Mouse (Mus musculus): ENCODE results near the gene Gna12. TPM values are rescaled to one million over a fixed set of nuclear protein-coding genes. Genes with fewer than 3 reads are reported as not detected.

Gna12 gene
- total and polyA plus RNA-seq, 3 experiments, result 117 to 136 (median 118) TPM

DNA sequence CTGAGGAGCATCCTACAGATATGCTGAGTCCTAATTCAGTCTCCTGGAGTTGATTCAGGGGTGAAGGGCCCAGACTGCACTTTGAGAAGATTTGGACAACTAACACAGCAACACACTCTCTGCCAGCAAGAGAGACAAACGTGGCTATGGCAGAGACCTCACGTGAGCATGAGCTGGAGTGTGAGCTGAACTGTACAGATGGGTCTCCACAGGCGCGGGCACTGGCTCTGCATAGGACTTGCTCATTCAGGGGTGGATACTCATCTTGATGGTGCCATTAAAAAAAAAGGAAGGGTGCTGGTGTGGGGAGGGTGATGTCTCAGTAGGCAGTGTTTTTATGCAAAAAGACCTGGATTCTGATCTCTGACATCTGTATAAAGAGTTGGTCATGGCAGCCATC, 55.1 kb downstream of the Gna12 start:
- no peak for TF ChIP-seq CTCF (IDR thresholded peaks at IDR 0.05)
- TF ChIP-seq POLR2A (IDR thresholded peaks at IDR 0.05; ENCODE audit: insufficient read depth, low read depth, low read length), result no peak
- no peak for TF ChIP-seq EP300 (IDR thresholded peaks at IDR 0.05; ENCODE audit: insufficient read depth, low read depth, low read length)
- Histone ChIP-seq H3K9ac (ENCODE audit: low read depth, low read length) (no peak overlapping the region), H3K4me1 (ENCODE audit: control insufficient read depth, insufficient read depth, low read length) (peaks cover 17% of the 10 kb centered on the region), H3K79me2 (replicated peaks; ENCODE audit: control insufficient read depth, insufficient read depth, low read length) (peaks cover 3% of the 10 kb centered on the region; the same call in 1 of the 2 replicates), H3K4me3 (no peak overlapping the region), H3K27me3 (ENCODE audit: control insufficient read depth, insufficient read depth, low read length) (no peaks in the 10 kb centered on the region), H3K27ac (no peak overlapping the region), H3K36me3 (ENCODE audit: control insufficient read depth, insufficient read depth, low read length) (peaks cover 8% of the 10 kb centered on the region)
- intact Hi-C loops (cut with DNase I), result no loop called here
- DNase-seq, result no peak
- WGBS, result 88% methylated on average over 4 of the region's 4 CpGs

DNA sequence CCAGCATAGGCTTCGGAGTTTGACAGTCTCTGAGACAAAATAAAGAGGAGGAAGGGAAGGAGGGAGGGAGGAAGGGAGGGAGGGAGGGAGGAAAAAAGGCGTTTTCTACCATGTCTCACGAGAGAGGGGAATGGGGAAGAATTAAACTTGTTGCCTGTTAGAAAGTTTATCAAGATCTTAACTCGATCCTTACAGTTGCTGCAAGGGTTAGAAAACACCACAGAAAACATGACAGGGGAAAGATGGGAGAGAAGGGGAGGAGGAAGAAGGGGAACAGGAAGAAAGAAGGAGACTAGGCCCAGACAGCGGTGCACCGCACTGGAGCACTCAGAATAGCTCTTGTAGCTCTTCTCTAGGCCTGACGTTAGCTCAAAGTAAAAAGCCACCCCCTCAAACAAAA, 58.1 kb downstream of the Gna12 start:
- no peaks in the 10 kb centered on the region for H3K27me3 ChIP-seq (ENCODE audit: control insufficient read depth, insufficient read depth, low read length)
- H3K79me2 ChIP-seq (replicated peaks; ENCODE audit: control insufficient read depth, insufficient read depth, low read length), result peaks cover 3% of the 10 kb centered on the region; the same call in 1 of the 2 replicates
- H3K27ac ChIP-seq, result peak overlapping the region; percentile 43
- DNase-seq, result no peak
- TF ChIP-seq EP300 (IDR thresholded peaks at IDR 0.05; ENCODE audit: insufficient read depth, low read depth, low read length) (no peak), CTCF (IDR thresholded peaks at IDR 0.05) (no peak), POLR2A (IDR thresholded peaks at IDR 0.05; ENCODE audit: insufficient read depth, low read depth, low read length) (no peak)
- no peak overlapping the region for H3K4me3 ChIP-seq
- peaks cover 28% of the 10 kb centered on the region for H3K4me1 ChIP-seq (ENCODE audit: control insufficient read depth, insufficient read depth, low read length)
- intact Hi-C loops (cut with DNase I), result loop anchor here (5.0 kb wide), 1 partner anchor 40 kb away; no protein-coding TSS in a partner anchor
- 35% methylated on average over 7 of the region's 7 CpGs for WGBS
- H3K9ac ChIP-seq (ENCODE audit: low read depth, low read length), result no peak overlapping the region
- H3K36me3 ChIP-seq (ENCODE audit: control insufficient read depth, insufficient read depth, low read length), result peaks cover 8% of the 10 kb centered on the region

DNA sequence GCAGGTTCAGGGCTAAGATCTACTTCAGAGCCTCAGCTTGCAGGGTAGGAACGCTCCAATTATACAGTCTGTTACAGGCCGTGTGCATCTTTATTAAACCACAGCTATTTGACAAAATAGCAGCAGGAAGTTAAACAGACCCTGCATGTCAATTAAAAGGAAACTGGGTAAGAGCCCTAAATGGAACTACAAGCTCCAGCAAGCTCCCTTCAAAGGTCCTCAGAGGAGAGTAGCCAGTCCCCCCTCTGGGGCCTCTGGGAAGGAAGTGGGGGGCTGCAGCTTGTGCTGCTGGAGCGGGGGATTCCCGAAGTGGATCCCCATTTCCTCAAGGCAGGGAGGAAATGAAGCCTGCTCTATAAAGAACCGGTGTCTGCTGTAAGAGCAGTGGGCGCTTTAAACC, 58.6 kb downstream of the Gna12 start:
- WGBS, result 32% methylated on average over 6 of the region's 6 CpGs
- H3K79me2 ChIP-seq (replicated peaks; ENCODE audit: control insufficient read depth, insufficient read depth, low read length), result peaks cover 2% of the 10 kb centered on the region; the same call in 1 of the 2 replicates
- H3K27ac ChIP-seq, result peak overlapping the region; percentile 26
- TF ChIP-seq CTCF (IDR thresholded peaks at IDR 0.05) (no peak), POLR2A (IDR thresholded peaks at IDR 0.05; ENCODE audit: insufficient read depth, low read depth, low read length) (no peak), EP300 (IDR thresholded peaks at IDR 0.05; ENCODE audit: insufficient read depth, low read depth, low read length) (no peak)
- peaks cover 8% of the 10 kb centered on the region for H3K36me3 ChIP-seq (ENCODE audit: control insufficient read depth, insufficient read depth, low read length)
- no peaks in the 10 kb centered on the region for H3K27me3 ChIP-seq (ENCODE audit: control insufficient read depth, insufficient read depth, low read length)
- intact Hi-C loops (cut with DNase I), result loop anchor here (5.0 kb wide), 1 partner anchor 41 kb away; no protein-coding TSS in a partner anchor
- H3K4me3 ChIP-seq, result no peak overlapping the region
- H3K9ac ChIP-seq (ENCODE audit: low read depth, low read length), result no peak overlapping the region
- DNase-seq, result no peak
- H3K4me1 ChIP-seq (ENCODE audit: control insufficient read depth, insufficient read depth, low read length), result peaks cover 27% of the 10 kb centered on the region

DNA sequence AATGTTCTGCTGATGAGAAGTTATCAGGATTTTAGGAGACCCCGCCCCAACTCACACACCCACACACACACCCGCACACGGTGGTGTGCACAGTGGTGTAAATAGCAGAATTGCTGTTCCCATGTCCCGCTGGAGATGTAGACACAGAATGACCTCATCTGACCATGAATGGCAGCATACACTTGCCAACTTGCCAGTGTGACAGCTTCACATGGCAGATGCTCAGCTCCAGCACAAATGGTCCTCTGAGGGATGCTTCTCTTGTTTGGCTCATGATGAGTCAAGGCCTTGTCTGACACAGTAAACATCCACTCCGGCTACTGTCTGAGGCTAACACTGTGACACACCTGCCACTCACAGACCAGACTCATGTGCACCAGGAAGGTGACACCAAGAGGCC, 61.9 kb downstream of the Gna12 start:
- DNase-seq, result no peak
- peaks cover 3% of the 10 kb centered on the region; the same call in 1 of the 2 replicates for H3K36me3 ChIP-seq (ENCODE audit: control insufficient read depth, insufficient read depth, low read length)
- H3K4me3 ChIP-seq, result no peak overlapping the region
- TF ChIP-seq POLR2A (IDR thresholded peaks at IDR 0.05; ENCODE audit: insufficient read depth, low read depth, low read length) (no peak), CTCF (IDR thresholded peaks at IDR 0.05) (no peak), EP300 (IDR thresholded peaks at IDR 0.05; ENCODE audit: insufficient read depth, low read depth, low read length) (no peak)
- peak overlapping the region; percentile 75 for H3K27ac ChIP-seq
- intact Hi-C loops (cut with DNase I), result loop anchor here (2.0 to 5.0 kb wide), 2 partner anchors 22 to 59 kb away; no protein-coding TSS in a partner anchor
- peaks cover 2% of the 10 kb centered on the region; the same call in 1 of the 2 replicates for H3K79me2 ChIP-seq (replicated peaks; ENCODE audit: control insufficient read depth, insufficient read depth, low read length)
- WGBS, result 18% methylated on average over 5 of the region's 5 CpGs
- no peak overlapping the region for H3K9ac ChIP-seq (ENCODE audit: low read depth, low read length)
- H3K4me1 ChIP-seq (ENCODE audit: control insufficient read depth, insufficient read depth, low read length), result peaks cover 45% of the 10 kb centered on the region
- no peaks in the 10 kb centered on the region for H3K27me3 ChIP-seq (ENCODE audit: control insufficient read depth, insufficient read depth, low read length)

DNA sequence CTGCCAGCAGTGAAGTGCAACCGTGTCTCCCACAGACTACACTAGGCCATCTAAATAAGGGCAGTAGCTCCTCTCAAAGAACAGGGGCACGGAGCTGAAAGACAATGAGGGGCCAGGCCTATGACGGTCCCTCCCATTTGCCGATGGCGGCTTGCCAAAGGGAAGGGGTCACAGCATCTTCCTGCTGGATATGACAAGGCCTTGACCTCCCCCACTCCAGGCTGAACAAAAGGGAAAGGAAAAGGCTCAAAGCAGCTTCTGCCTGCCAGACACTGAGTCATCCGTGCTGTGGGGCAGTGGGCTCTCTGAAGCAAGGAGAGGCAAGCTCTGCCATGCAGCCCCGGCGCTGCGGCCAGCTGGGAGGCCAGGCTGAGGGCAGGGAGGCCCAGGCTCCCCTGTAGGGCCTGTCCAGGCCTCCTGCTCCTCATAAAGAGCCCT, 62.5 kb downstream of the Gna12 start:
- intact Hi-C loops (cut with DNase I), result loop anchor here (2.0 to 5.0 kb wide), 2 partner anchors 23 to 60 kb away; no protein-coding TSS in a partner anchor

DNA sequence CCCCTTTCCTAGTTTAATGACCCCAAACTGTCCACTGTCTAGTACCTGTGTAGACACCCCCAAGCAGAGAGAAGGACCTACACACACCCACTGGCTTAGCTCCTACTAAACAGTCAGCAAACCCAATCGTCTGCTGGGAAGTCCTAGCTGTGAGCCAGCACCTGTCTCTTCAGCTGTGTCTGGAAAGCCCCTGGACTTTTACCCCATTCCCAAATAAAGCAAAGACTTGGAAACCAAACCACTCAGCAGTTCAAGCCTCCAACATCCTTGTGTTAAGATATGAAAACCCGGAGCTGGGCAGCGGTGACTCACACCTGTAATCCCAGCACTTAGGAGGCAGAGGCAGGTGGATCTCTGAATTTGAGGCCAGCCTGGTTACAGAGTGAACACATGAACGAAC, 63.7 kb downstream of the Gna12 start:
- WGBS, result 54% methylated on average over 4 of the region's 4 CpGs
- peaks cover 3% of the 10 kb centered on the region; the same call in 1 of the 2 replicates for H3K36me3 ChIP-seq (ENCODE audit: control insufficient read depth, insufficient read depth, low read length)
- no peak overlapping the region for H3K4me3 ChIP-seq
- H3K27ac ChIP-seq, result peak overlapping the region; percentile 75
- intact Hi-C loops (cut with DNase I), result loop anchor here (5.0 kb wide), 1 partner anchor 61 kb away; no protein-coding TSS in a partner anchor
- no peak for TF ChIP-seq CTCF (IDR thresholded peaks at IDR 0.05)
- H3K9ac ChIP-seq (ENCODE audit: low read depth, low read length), result no peak overlapping the region
- no peak for DNase-seq
- H3K27me3 ChIP-seq (ENCODE audit: control insufficient read depth, insufficient read depth, low read length), result no peaks in the 10 kb centered on the region
- H3K79me2 ChIP-seq (replicated peaks; ENCODE audit: control insufficient read depth, insufficient read depth, low read length), result no peaks in the 10 kb centered on the region
- H3K4me1 ChIP-seq (ENCODE audit: control insufficient read depth, insufficient read depth, low read length), result peaks cover 41% of the 10 kb centered on the region

More for the DNA sequence above, 62.5 kb downstream of the Gna12 start:
- peak overlapping the region; percentile 75 for H3K27ac ChIP-seq
- peaks cover 46% of the 10 kb centered on the region for H3K4me1 ChIP-seq (ENCODE audit: control insufficient read depth, insufficient read depth, low read length)
- peaks cover 3% of the 10 kb centered on the region; the same call in 1 of the 2 replicates for H3K36me3 ChIP-seq (ENCODE audit: control insufficient read depth, insufficient read depth, low read length)
- peak; percentile 51; the same call in 1 of the 2 replicates for TF ChIP-seq POLR2A (IDR thresholded peaks at IDR 0.05; ENCODE audit: insufficient read depth, low read depth, low read length)
- peak; percentile 89 for TF ChIP-seq EP300 (IDR thresholded peaks at IDR 0.05; ENCODE audit: insufficient read depth, low read depth, low read length)
- TF ChIP-seq CTCF (IDR thresholded peaks at IDR 0.05), result no peak
- no peaks in the 10 kb centered on the region for H3K27me3 ChIP-seq (ENCODE audit: control insufficient read depth, insufficient read depth, low read length)
- H3K9ac ChIP-seq (ENCODE audit: low read depth, low read length), result no peak overlapping the region; the same call in 1 of the 2 replicates
- no peaks in the 10 kb centered on the region for H3K79me2 ChIP-seq (replicated peaks; ENCODE audit: control insufficient read depth, insufficient read depth, low read length)
- 6% methylated on average over 9 of the region's 9 CpGs for WGBS
- peak; percentile 85 to 88 for DNase-seq
- H3K4me3 ChIP-seq, result no peak overlapping the region

Data from heart, adult 2 months (tissue).